Mouse (Mus musculus) E14TG2a.4 (cell line): ENCODE measurements around the gene Csrnp1.

Source experiments
- H3K27me3 ChIP-seq: 2 replicates; pipeline ENCODE4 v1.6.1; 2014; ENCODE audit warnings: low read length, control low read depth; ENCODE audit not compliant: insufficient read depth
- H3K36me3 ChIP-seq: 2 replicates; pipeline ENCODE4 v1.6.1; 2014; ENCODE audit warnings: low read length, control low read depth; ENCODE audit not compliant: insufficient read depth
- H3K4me1 ChIP-seq: replicated peaks from 2 replicates; pipeline ENCODE4 v1.6.1; 2014; ENCODE audit warnings: low read depth, low read length, control low read depth
- H3K4me3 ChIP-seq: replicated peaks from 2 replicates; pipeline ENCODE4 v1.5.1; 2014; ENCODE audit warnings: mild to moderate bottlenecking, low read length
- H3K9me3 ChIP-seq: 2 replicates; pipeline ENCODE4 v1.6.1; 2014; ENCODE audit warnings: low read length, control low read depth
- CTCF ChIP-seq: conservative IDR thresholded peaks from 2 replicates; pipeline ENCODE4 v1.5.1; 2014; ENCODE audit warnings: low read length
- NANOG ChIP-seq: IDR thresholded peaks from 2 replicates; pipeline ENCODE4 v1.6.1; 2014; ENCODE audit warnings: borderline replicate concordance, low read length, mixed read lengths
- POU5F1 ChIP-seq: IDR thresholded peaks from 2 replicates; pipeline ENCODE4 v1.6.1; 2014; ENCODE audit warnings: low read length, borderline replicate concordance

Gene Csrnp1

DNA sequence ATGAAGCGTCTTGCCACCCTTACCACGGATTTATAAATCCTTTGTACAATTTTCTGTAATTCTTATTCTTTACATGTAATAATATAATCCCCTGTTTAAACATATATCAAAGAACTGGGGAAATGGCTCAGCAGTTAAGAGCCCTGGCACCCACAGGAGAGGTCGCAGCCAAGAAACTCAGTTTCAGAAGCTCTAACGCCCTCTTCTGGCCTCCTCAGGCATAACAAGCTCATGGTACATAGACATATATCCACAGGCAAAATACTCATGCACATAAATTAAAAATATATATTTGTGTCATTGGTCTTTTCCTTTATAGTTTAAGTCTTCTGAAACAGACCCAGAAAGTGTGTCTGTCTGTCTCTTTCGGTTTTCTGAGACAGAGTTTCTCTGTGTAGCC lies 9.8 kb downstream of the Csrnp1 start:
- TF ChIP-seq CTCF (peak; percentile 71), POU5F1 (no peak)
- Histone ChIP-seq H3K9me3 (no peaks in the 10 kb centered on the region), H3K36me3 (peaks cover 68% of the 10 kb centered on the region), H3K4me3 (peak overlapping the region; percentile 77), H3K4me1 (peaks cover 99% of the 10 kb centered on the region), H3K27me3 (no peaks in the 10 kb centered on the region)

DNA sequence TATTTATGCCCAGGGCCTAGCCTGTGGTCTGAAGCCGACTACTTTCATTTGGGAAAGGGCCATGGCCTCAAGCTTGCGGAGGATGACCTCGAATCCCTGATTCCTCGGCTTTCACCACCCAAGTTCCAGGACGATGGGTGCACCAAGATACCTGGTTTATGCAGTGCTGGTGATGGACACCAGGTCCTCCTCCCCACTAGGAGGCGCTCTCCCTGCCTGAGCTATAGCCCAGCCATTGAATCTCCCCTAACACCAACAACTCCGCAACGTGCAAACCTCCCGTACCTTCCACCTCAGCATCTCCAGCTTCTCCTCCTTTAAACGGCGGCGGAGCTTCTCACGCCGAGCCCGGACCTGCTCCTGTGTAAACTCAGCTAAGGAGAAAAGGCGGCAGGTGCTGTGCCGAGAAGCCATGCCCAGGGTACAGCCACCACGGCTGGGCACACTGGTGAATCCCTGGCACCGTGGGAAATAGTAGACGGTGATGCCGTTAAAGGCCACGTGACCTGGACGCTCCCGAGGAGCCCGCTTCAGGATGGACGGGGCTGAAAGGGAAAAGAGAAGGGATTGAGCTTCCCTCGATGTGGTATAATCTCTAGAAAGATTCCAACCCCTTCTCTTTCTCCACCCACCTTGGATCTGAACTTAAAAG lies 10.5 kb downstream of the Csrnp1 start:
- H3K9me3 ChIP-seq, result no peaks in the 10 kb centered on the region
- no peak for TF ChIP-seq POU5F1
- peak; percentile 82 for TF ChIP-seq CTCF
- peak overlapping the region; percentile 77 for H3K4me3 ChIP-seq
- peaks cover 64% of the 10 kb centered on the region for H3K36me3 ChIP-seq
- H3K27me3 ChIP-seq, result no peaks in the 10 kb centered on the region
- peaks cover 95% of the 10 kb centered on the region for H3K4me1 ChIP-seq

GRCm38 (mm10) chr9:119973281-119973680 lies 11.2 kb downstream of the Csrnp1 start:
- Histone ChIP-seq H3K4me1 (peaks cover 88% of the 10 kb centered on the region), H3K4me3 (peak overlapping the region; percentile 77), H3K36me3 (peaks cover 62% of the 10 kb centered on the region), H3K27me3 (no peaks in the 10 kb centered on the region), H3K9me3 (no peaks in the 10 kb centered on the region)
- TF ChIP-seq POU5F1 (no peak), CTCF (no peak), NANOG (no peak)

- H3K4me1 ChIP-seq, result peaks cover 86% of the 10 kb centered on the region
- H3K4me3 ChIP-seq, result 0 out of 2 replicates have a peak overlapping the region, but pooled peaks have one; percentile 77
- TF ChIP-seq POU5F1 (no peak), NANOG (no peak), CTCF (no peak)
- H3K9me3 ChIP-seq, result no peaks in the 10 kb centered on the region
- peaks cover 62% of the 10 kb centered on the region for H3K36me3 ChIP-seq
- no peaks in the 10 kb centered on the region for H3K27me3 ChIP-seq
Observed at GRCm38 (mm10) chr9:119972582-119972981, 11.9 kb downstream of the Csrnp1 start.

DNA sequence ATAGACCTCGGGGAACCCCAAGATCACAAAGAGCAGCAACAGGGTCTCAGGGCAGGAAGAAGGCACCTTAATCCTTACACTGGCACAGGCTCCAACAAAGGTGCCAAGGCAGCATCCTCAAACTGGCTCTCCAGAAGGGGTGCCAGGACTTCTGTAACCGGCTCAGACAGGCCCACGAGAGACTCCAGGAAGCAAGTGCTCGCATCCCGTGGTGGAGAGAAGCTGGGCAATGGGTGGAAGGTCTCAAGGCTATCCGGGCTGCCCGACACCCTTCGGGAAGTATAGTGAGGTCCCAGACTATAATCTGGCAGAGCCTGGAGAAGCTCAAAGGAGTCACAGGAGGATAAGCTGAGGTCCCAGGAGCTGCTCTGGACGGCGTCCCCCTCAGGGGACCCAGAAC lies 12.3 kb downstream of the Csrnp1 start:
- H3K36me3 ChIP-seq, result peaks cover 62% of the 10 kb centered on the region
- no peaks in the 10 kb centered on the region for H3K27me3 ChIP-seq
- no peaks in the 10 kb centered on the region for H3K9me3 ChIP-seq
- peaks cover 86% of the 10 kb centered on the region for H3K4me1 ChIP-seq
- TF ChIP-seq NANOG (no peak), CTCF (no peak), POU5F1 (no peak)
- H3K4me3 ChIP-seq, result peak overlapping the region; percentile 50; the same call in 1 of the 2 replicates

GRCm38 (mm10) chr9:119970763-119971656 lies 13.4 kb downstream of the Csrnp1 start:
- Histone ChIP-seq H3K4me1 (peaks cover 86% of the 10 kb centered on the region), H3K27me3 (no peaks in the 10 kb centered on the region), H3K4me3 (peak overlapping the region; percentile 50), H3K9me3 (no peaks in the 10 kb centered on the region), H3K36me3 (peaks cover 52% of the 10 kb centered on the region)
- TF ChIP-seq CTCF (no peak), POU5F1 (no peak), NANOG (no peak)

DNA sequence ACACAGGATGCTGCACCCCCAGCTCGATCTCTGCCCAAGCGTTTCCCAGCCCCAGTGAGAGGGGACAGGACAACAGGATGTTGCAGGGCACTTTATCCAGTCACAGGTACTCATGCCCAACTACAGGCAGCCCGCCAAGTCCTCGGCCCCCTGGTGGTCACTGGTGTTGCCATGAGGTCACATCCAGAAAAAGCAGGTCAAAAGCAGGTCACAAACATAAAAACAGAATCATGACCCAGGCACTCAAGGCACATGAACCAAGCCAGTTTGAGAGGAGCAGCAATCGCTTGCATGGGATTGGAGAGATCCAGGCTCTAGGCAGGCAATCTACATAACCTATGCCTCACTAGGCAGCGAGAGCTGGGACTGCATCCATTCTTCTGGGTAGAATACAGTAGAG lies 14.2 kb downstream of the Csrnp1 start:
- no peak overlapping the region for H3K4me3 ChIP-seq
- H3K36me3 ChIP-seq, result peaks cover 47% of the 10 kb centered on the region
- peak; percentile 57 for TF ChIP-seq CTCF
- TF ChIP-seq NANOG, result no peak
- TF ChIP-seq POU5F1, result no peak
- peaks cover 87% of the 10 kb centered on the region for H3K4me1 ChIP-seq
- H3K9me3 ChIP-seq, result no peaks in the 10 kb centered on the region
- no peaks in the 10 kb centered on the region for H3K27me3 ChIP-seq

- TF ChIP-seq CTCF, result no peak
- Histone ChIP-seq H3K4me1 (peaks cover 83% of the 10 kb centered on the region), H3K4me3 (no peak overlapping the region), H3K9me3 (no peaks in the 10 kb centered on the region), H3K27me3 (no peaks in the 10 kb centered on the region), H3K36me3 (peaks cover 43% of the 10 kb centered on the region)
Observed at GRCm38 (mm10) chr9:119969811-119970210, 14.6 kb downstream of the Csrnp1 start.

GRCm38 (mm10) chr9:119966221-119966910 lies 18.1 kb downstream of the Csrnp1 start:
- Histone ChIP-seq H3K27me3 (peaks cover 9% of the 10 kb centered on the region; the same call in 1 of the 2 replicates), H3K4me3 (no peak overlapping the region), H3K36me3 (peaks cover 17% of the 10 kb centered on the region), H3K9me3 (no peaks in the 10 kb centered on the region), H3K4me1 (peaks cover 82% of the 10 kb centered on the region)
- no peak for TF ChIP-seq NANOG
- no peak for TF ChIP-seq POU5F1
- TF ChIP-seq CTCF, result no peak
